Comparison of ENCODE assay signal across 19 mouse cellular contexts in genomic region chr7:99041818-99042217, GRCm38 (mm10).
DNase-seq lines count a peak whose midpoint lies in the region; ATAC-seq lines count a peak whose summit lies in the region.
"Had no signal": no experiment of that assay in that cellular context is flagged by ENCODE, and none has a peak within 500 bp of the region (broad histone marks: within the 10 kb centered on the region; RNA-seq: fewer than 3 reads in every experiment).

No protein-coding gene starts in this region.

- peak; percentile 96 for ATAC-seq in inflammation-experienced regulatory T-cells, adult 6 months
- ATAC-seq: forebrain, embryonic 16.5 days; hindbrain, embryonic 16.5 days; intestine, postnatal 0 days; Patski had no signal

- DNase-seq in A20 (ENCODE audit: low read depth, low spot score), result peak; percentile 78
- peak; percentile 76 for DNase-seq in CD4-positive, CD25-positive, alpha-beta regulatory T cell, adult 2 months (ENCODE audit: low read depth, low spot score)
- peak; percentile 31 for DNase-seq in MN1 (ENCODE audit: low spot score)
- no peak for DNase-seq in T-cell, adult 2 months (ENCODE audit: low spot score)
- no peak for DNase-seq in gastrocnemius, postnatal 10 days
- DNase-seq in adrenal gland, postnatal 36 days, result no peak
- DNase-seq: adrenal gland, adult 8-10 months; adrenal gland, postnatal 25 days; cerebellum, adult 18-20 months; cerebellum, adult 9-10 months; cerebellum, postnatal 25 days; gastrocnemius, postnatal 14 days; heart, adult 11 months; kidney, adult 2 months had no signal

Comparison
In these comparisons a context has a peak if more than half of its experiments do, and no peak if none do; other contexts are left out.
1. DNase-seq: peak in A20 (single experiment), CD4-positive, CD25-positive, alpha-beta regulatory T cell, adult 2 months (single experiment) and MN1 (single experiment); none in T-cell, adult 2 months (single experiment), gastrocnemius, postnatal 10 days (single experiment) and adrenal gland, postnatal 36 days (0 of 2).